Mouse (Mus musculus) forebrain, postnatal 0 days (tissue): ENCODE measurements at regions not wholly inside any gene's neighbourhood (a gene's known extent, or its start where the extent isn't known, plus 50 kb on each side); places are given as distances from the start of the nearest gene placed in this dataset.

Source experiments
- ATAC-seq: fragments of 200-750 bp; cut with Nextera tagmentation; 2 replicates; pipeline ENCODE4 v1.8.0; 2017; ENCODE audit warnings: mild to moderate bottlenecking, moderate library complexity
- DNase-seq: peaks from one replicate; pipeline ENCODE4 v3.0.0-alpha.2; 2015
- H3K27ac ChIP-seq: fragments of 300-500 bp; sonication (generic); 2 replicates; pipeline ENCODE4 v1.5.1; 2014; ENCODE audit warnings: low read depth, mild to moderate bottlenecking, antibody characterized with exemption, low read length, moderate library complexity, mixed read lengths
- H3K27me3 ChIP-seq: fragments of 300-500 bp; sonication (generic); 2 replicates; pipeline ENCODE4 v1.6.1; 2014; ENCODE audit warnings: mild to moderate bottlenecking, low read length, mixed read lengths; ENCODE audit not compliant: insufficient read depth
- H3K36me3 ChIP-seq: fragments of 300-500 bp; sonication (generic); 2 replicates; pipeline ENCODE4 v1.6.1; 2014; ENCODE audit warnings: mild to moderate bottlenecking, moderate library complexity; ENCODE audit not compliant: insufficient read depth
- H3K4me1 ChIP-seq: fragments of 300-500 bp; sonication (generic); 2 replicates; pipeline ENCODE4 v1.6.1; 2014; ENCODE audit warnings: antibody characterized with exemption; ENCODE audit not compliant: insufficient read depth
- H3K4me2 ChIP-seq: fragments of 300-500 bp; sonication (generic); 2 replicates; pipeline ENCODE4 v1.6.1; 2014; ENCODE audit warnings: low read depth, mild to moderate bottlenecking, moderate library complexity
- H3K4me3 ChIP-seq: fragments of 300-500 bp; sonication (generic); 2 replicates; pipeline ENCODE4 v1.5.1; 2014; ENCODE audit warnings: low read depth, low read length, mixed read lengths
- H3K9ac ChIP-seq: fragments of 300-500 bp; sonication (generic); 2 replicates; pipeline ENCODE4 v1.6.1; 2014; ENCODE audit warnings: mild to moderate bottlenecking
- H3K9me3 ChIP-seq: fragments of 300-500 bp; sonication (generic); 2 replicates; pipeline ENCODE4 v1.6.1; 2016; ENCODE audit warnings: low read length
- CTCF ChIP-seq: sonication (generic); IDR thresholded peaks from 2 replicates; pipeline ENCODE4 v1.5.1; 2016; ENCODE audit warnings: antibody characterized with exemption, control low read depth, low read depth
- WGBS: fragments of 180-500 bp; shearing (Covaris S2); extraction: QIAGEN DNeasy Blood & Tissue Kit; methylation state at CpG from one replicate; pipeline ENCODE4 v1.1.7; 2014; 5-methylcytosine and 5-hydroxymethylcytosine counted together

DNA sequence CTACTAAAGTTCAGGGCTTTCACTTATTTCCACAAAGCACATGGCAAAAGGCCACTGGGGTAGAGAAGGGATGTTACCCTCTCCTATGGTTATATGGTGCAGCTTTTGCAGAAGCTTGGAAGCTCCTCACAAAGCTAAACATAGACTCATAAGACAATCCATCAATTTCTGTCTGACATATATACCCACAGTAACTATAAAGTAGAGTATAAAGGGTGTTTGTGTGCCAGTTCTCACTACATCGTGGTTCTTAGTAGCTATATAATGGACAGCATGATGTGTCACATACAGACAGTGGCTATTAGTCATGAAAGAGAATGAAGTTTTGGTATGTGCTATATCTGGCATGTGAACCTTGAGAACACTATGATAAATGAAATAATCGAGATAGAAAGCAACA, 51.2 kb upstream of the Kcnip4 start:
- WGBS, result 61% methylated on average over 2 of the region's 2 CpGs
- Histone ChIP-seq H3K9ac (no peak overlapping the region), H3K9me3 (no peaks in the 10 kb centered on the region), H3K4me1 (no peaks in the 10 kb centered on the region), H3K36me3 (no peaks in the 10 kb centered on the region), H3K4me3 (no peak overlapping the region), H3K27ac (no peak overlapping the region), H3K4me2 (no peak overlapping the region), H3K27me3 (no peaks in the 10 kb centered on the region)
- DNase-seq, result no peak
- TF ChIP-seq CTCF, result no peak
- no peak for ATAC-seq
